Mouse (Mus musculus): ENCODE data around the gene 4930474N05Rik.

The 4930474N05Rik gene

GRCm38 (mm10) chr14:36094617-36095016, at the start of gene 4930474N05Rik:
4930474N05Rik (plus strand) TSS chr14:36094917.
- in situ Hi-C loops (cut with MboI, MseI), result no loop called here

GRCm38 (mm10) chr14:36048746-36049391, 45.8 kb upstream of the 4930474N05Rik start:
- in situ Hi-C loops (cut with MboI, MseI), result no loop called here

GRCm38 (mm10) chr14:36053281-36053680, 41.4 kb upstream of the 4930474N05Rik start:
- in situ Hi-C loops (cut with MboI, MseI), result no loop called here

- in situ Hi-C loops (cut with MboI, MseI), result no loop called here
Observed at GRCm38 (mm10) chr14:36098528-36098927, 3.8 kb downstream of the 4930474N05Rik start.

GRCm38 (mm10) chr14:36099647-36100046, 4.9 kb downstream of the 4930474N05Rik start:
- in situ Hi-C loops (cut with MboI, MseI), result no loop called here

GRCm38 (mm10) chr14:36100731-36101130, 6.0 kb downstream of the 4930474N05Rik start:
- in situ Hi-C loops (cut with MboI, MseI), result no loop called here

- in situ Hi-C loops (cut with MboI, MseI), result no loop called here
Observed at GRCm38 (mm10) chr14:36114481-36114880, 19.8 kb downstream of the 4930474N05Rik start.

GRCm38 (mm10) chr14:36123775-36124335, 29.1 kb downstream of the 4930474N05Rik start:
- in situ Hi-C loops (cut with MboI, MseI), result no loop called here

- in situ Hi-C loops (cut with MboI, MseI), result no loop called here
Observed at GRCm38 (mm10) chr14:36135749-36136148, 41.0 kb downstream of the 4930474N05Rik start.

- in situ Hi-C loops (cut with MboI, MseI), result no loop called here
Observed at GRCm38 (mm10) chr14:36137696-36138095, 43.0 kb downstream of the 4930474N05Rik start.

GRCm38 (mm10) chr14:36145261-36145660, 50.5 kb downstream of the 4930474N05Rik start:
- in situ Hi-C loops (cut with MboI, MseI), result no loop called here

Data from T-helper 2 cell (primary cell).